Mouse (Mus musculus): ENCODE results near the gene Aifm3. TPM values are rescaled to one million over a fixed set of nuclear protein-coding genes. Genes with fewer than 3 reads are reported as not detected.

Gene Aifm3
- polyA plus RNA-seq, 1 experiment from 2014 or later: 0.88 TPM

DNA sequence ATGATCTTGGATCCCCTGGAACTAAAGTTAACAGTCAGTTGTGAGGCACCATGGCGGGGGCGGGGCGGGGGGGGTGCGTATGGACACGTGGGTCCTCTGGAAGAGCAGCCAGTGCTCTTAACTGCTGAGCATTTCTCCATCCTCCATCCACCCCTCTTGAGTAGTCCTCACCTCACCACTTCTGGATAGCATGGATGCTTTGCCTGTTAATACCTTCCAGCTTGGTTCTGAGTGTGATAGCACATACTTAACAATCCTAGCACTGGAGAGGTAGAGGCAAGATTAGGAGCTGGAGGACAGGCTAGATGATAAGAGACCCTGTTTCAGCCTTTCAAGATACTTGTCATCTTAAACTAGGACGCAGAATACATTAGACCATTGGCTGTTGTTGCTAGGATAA lies 16.9 kb upstream of the Aifm3 start:
- peaks cover 6% of the 10 kb centered on the region for H3K36me3 ChIP-seq (ENCODE audit: control insufficient read depth, insufficient read depth, low read length)
- H3K9me3 ChIP-seq (ENCODE audit: control insufficient read depth, low read length): no peaks in the 10 kb centered on the region
- H3K4me2 ChIP-seq (ENCODE audit: low read depth): no peak overlapping the region
- no peaks in the 10 kb centered on the region for H3K4me1 ChIP-seq (ENCODE audit: control insufficient read depth, insufficient read depth, low read length)
- DNase-seq (ENCODE audit: low spot score) (no peak), ATAC-seq (ENCODE audit: insufficient read depth, low FRiP score, low TSS enrichment) (no peak)
- WGBS: 87% methylated on average over 6 of the region's 6 CpGs
- H3K27ac ChIP-seq (ENCODE audit: low read depth, low read length): no peak overlapping the region
- no peaks in the 10 kb centered on the region for H3K27me3 ChIP-seq (ENCODE audit: control insufficient read depth, insufficient read depth, low read length)
- H3K9ac ChIP-seq (ENCODE audit: low read length): no peak overlapping the region
- H3K4me3 ChIP-seq (ENCODE audit: low read depth, low read length): no peak overlapping the region

- Histone ChIP-seq H3K9me3 (ENCODE audit: control insufficient read depth, low read length) (no peaks in the 10 kb centered on the region), H3K4me1 (ENCODE audit: control insufficient read depth, insufficient read depth, low read length) (no peaks in the 10 kb centered on the region), H3K27ac (ENCODE audit: low read depth, low read length) (no peak overlapping the region), H3K36me3 (ENCODE audit: control insufficient read depth, insufficient read depth, low read length) (peaks cover 6% of the 10 kb centered on the region), H3K4me2 (ENCODE audit: low read depth) (no peak overlapping the region), H3K4me3 (ENCODE audit: low read depth, low read length) (no peak overlapping the region), H3K9ac (ENCODE audit: low read length) (no peak overlapping the region), H3K27me3 (ENCODE audit: control insufficient read depth, insufficient read depth, low read length) (no peaks in the 10 kb centered on the region)
- ATAC-seq (ENCODE audit: insufficient read depth, low FRiP score, low TSS enrichment) (no peak), DNase-seq (ENCODE audit: low spot score) (no peak)
Measured at GRCm38 (mm10) chr16:17474091-17474490, 15.3 kb upstream of the Aifm3 start.

- no peak overlapping the region for H3K27ac ChIP-seq (ENCODE audit: low read depth, low read length)
- H3K4me2 ChIP-seq (ENCODE audit: low read depth): no peak overlapping the region
- no peaks in the 10 kb centered on the region for H3K27me3 ChIP-seq (ENCODE audit: control insufficient read depth, insufficient read depth, low read length)
- H3K4me3 ChIP-seq (ENCODE audit: low read depth, low read length): no peak overlapping the region
- no peak overlapping the region for H3K9ac ChIP-seq (ENCODE audit: low read length)
- WGBS: 89% methylated on average over 2 of the region's 2 CpGs
- no peaks in the 10 kb centered on the region for H3K4me1 ChIP-seq (ENCODE audit: control insufficient read depth, insufficient read depth, low read length)
- ATAC-seq (ENCODE audit: insufficient read depth, low FRiP score, low TSS enrichment): no peak
- H3K36me3 ChIP-seq (ENCODE audit: control insufficient read depth, insufficient read depth, low read length): peaks cover 6% of the 10 kb centered on the region
- no peak for DNase-seq (ENCODE audit: low spot score)
- H3K9me3 ChIP-seq (ENCODE audit: control insufficient read depth, low read length): no peaks in the 10 kb centered on the region
Measured at GRCm38 (mm10) chr16:17474761-17475160, 14.7 kb upstream of the Aifm3 start.

DNA sequence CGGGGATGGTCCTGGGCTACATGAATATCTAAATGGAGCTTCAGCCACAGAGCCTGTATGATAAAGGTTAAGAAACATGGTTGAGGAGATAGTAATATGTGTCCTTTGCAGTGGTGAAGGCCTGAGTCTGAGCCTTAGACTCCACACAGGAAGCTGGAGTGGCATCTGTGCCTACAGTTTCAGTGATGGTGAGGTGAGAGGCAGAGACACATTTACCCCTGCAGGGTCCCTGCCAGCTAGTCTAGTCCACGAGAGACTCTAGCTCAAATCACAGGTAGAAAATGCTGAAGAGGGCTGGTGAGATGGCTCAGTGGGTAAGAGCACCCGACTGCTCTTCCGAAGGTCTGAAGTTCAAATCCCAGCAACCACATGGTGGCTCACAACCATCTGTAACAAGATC lies 14.1 kb upstream of the Aifm3 start:
- ATAC-seq (ENCODE audit: insufficient read depth, low FRiP score, low TSS enrichment) (no peak), DNase-seq (ENCODE audit: low spot score) (no peak)
- Histone ChIP-seq H3K9me3 (ENCODE audit: control insufficient read depth, low read length) (no peaks in the 10 kb centered on the region), H3K4me1 (ENCODE audit: control insufficient read depth, insufficient read depth, low read length) (no peaks in the 10 kb centered on the region), H3K4me3 (ENCODE audit: low read depth, low read length) (no peak overlapping the region), H3K4me2 (ENCODE audit: low read depth) (no peak overlapping the region), H3K9ac (ENCODE audit: low read length) (no peak overlapping the region), H3K36me3 (ENCODE audit: control insufficient read depth, insufficient read depth, low read length) (peaks cover 3% of the 10 kb centered on the region), H3K27me3 (ENCODE audit: control insufficient read depth, insufficient read depth, low read length) (no peaks in the 10 kb centered on the region), H3K27ac (ENCODE audit: low read depth, low read length) (no peak overlapping the region)
- WGBS: 94% methylated on average over 4 of the region's 4 CpGs

GRCm38 (mm10) chr16:17478331-17478943 lies 11.0 kb upstream of the Aifm3 start:
- Histone ChIP-seq H3K36me3 (ENCODE audit: control insufficient read depth, insufficient read depth, low read length) (peaks cover 5% of the 10 kb centered on the region), H3K4me2 (ENCODE audit: low read depth) (no peak overlapping the region), H3K9me3 (ENCODE audit: control insufficient read depth, low read length) (no peaks in the 10 kb centered on the region), H3K27me3 (ENCODE audit: control insufficient read depth, insufficient read depth, low read length) (no peaks in the 10 kb centered on the region), H3K4me3 (ENCODE audit: low read depth, low read length) (no peak overlapping the region), H3K27ac (ENCODE audit: low read depth, low read length) (no peak overlapping the region), H3K4me1 (ENCODE audit: control insufficient read depth, insufficient read depth, low read length) (no peaks in the 10 kb centered on the region), H3K9ac (ENCODE audit: low read length) (no peak overlapping the region)
- WGBS: 87% methylated on average over 4 of the region's 4 CpGs
- ATAC-seq (ENCODE audit: insufficient read depth, low FRiP score, low TSS enrichment) (no peak), DNase-seq (ENCODE audit: low spot score) (no peak)

- H3K4me1 ChIP-seq (ENCODE audit: control insufficient read depth, insufficient read depth, low read length): no peaks in the 10 kb centered on the region
- H3K4me3 ChIP-seq (ENCODE audit: low read depth, low read length): no peak overlapping the region
- no peak overlapping the region for H3K27ac ChIP-seq (ENCODE audit: low read depth, low read length)
- no peak for DNase-seq (ENCODE audit: low spot score)
- WGBS: 96% methylated on average over 2 of the region's 2 CpGs
- no peak for ATAC-seq (ENCODE audit: insufficient read depth, low FRiP score, low TSS enrichment)
- H3K9ac ChIP-seq (ENCODE audit: low read length): no peak overlapping the region
- peaks cover 10% of the 10 kb centered on the region for H3K36me3 ChIP-seq (ENCODE audit: control insufficient read depth, insufficient read depth, low read length)
- no peak overlapping the region for H3K4me2 ChIP-seq (ENCODE audit: low read depth)
- no peaks in the 10 kb centered on the region for H3K9me3 ChIP-seq (ENCODE audit: control insufficient read depth, low read length)
- no peaks in the 10 kb centered on the region for H3K27me3 ChIP-seq (ENCODE audit: control insufficient read depth, insufficient read depth, low read length)
Measured at GRCm38 (mm10) chr16:17481465-17481864, 7.9 kb upstream of the Aifm3 start.

DNA sequence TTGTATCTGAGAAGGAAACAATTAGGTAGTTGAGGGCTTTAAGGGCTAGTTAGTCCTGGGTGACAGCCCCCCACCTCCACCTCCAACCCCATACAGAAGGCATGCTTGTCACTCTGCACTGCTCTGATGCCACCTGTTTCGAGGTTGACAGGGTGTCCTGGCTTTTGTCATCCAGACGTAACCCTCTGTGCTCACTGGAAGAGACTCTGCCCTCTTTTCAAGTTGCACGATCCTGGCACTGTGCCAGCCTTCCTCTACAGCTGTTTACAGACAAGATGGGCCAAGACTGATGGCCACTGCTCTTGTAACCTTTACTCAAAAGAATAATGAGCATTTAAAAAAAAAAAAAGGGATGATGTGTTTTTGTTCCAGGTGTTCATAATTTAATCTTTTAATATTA lies 2.9 kb upstream of the Aifm3 start:
- Histone ChIP-seq H3K27ac (ENCODE audit: low read depth, low read length) (no peak overlapping the region), H3K4me2 (ENCODE audit: low read depth) (no peak overlapping the region), H3K36me3 (ENCODE audit: control insufficient read depth, insufficient read depth, low read length) (peaks cover 10% of the 10 kb centered on the region), H3K27me3 (ENCODE audit: control insufficient read depth, insufficient read depth, low read length) (peaks cover 8% of the 10 kb centered on the region; the same call in 1 of the 2 replicates), H3K4me1 (ENCODE audit: control insufficient read depth, insufficient read depth, low read length) (0 out of 2 replicates have a peak, but pooled peaks cover 5% of the 10 kb centered on the region), H3K9me3 (ENCODE audit: control insufficient read depth, low read length) (no peaks in the 10 kb centered on the region), H3K9ac (ENCODE audit: low read length) (no peak overlapping the region), H3K4me3 (ENCODE audit: low read depth, low read length) (no peak overlapping the region)
- WGBS: 79% methylated on average over 3 of the region's 3 CpGs
- ATAC-seq (ENCODE audit: insufficient read depth, low FRiP score, low TSS enrichment) (no peak), DNase-seq (ENCODE audit: low spot score) (no peak)

- no peak overlapping the region for H3K27ac ChIP-seq (ENCODE audit: low read depth, low read length)
- ATAC-seq (ENCODE audit: insufficient read depth, low FRiP score, low TSS enrichment): peak; percentile 13; the same call in 1 of the 2 replicates
- peaks cover 8% of the 10 kb centered on the region; the same call in 1 of the 2 replicates for H3K27me3 ChIP-seq (ENCODE audit: control insufficient read depth, insufficient read depth, low read length)
- peaks cover 5% of the 10 kb centered on the region for H3K36me3 ChIP-seq (ENCODE audit: control insufficient read depth, insufficient read depth, low read length)
- no peak for DNase-seq (ENCODE audit: low spot score)
- H3K4me1 ChIP-seq (ENCODE audit: control insufficient read depth, insufficient read depth, low read length): 0 out of 2 replicates have a peak, but pooled peaks cover 5% of the 10 kb centered on the region
- no peak overlapping the region for H3K9ac ChIP-seq (ENCODE audit: low read length)
- peak overlapping the region; percentile 76 for H3K4me2 ChIP-seq (ENCODE audit: low read depth)
- no peaks in the 10 kb centered on the region for H3K9me3 ChIP-seq (ENCODE audit: control insufficient read depth, low read length)
- H3K4me3 ChIP-seq (ENCODE audit: low read depth, low read length): peak overlapping the region; percentile 37
- 48% methylated on average over 14 of the region's 14 CpGs for WGBS
Measured at GRCm38 (mm10) chr16:17488478-17489468, 638 bp upstream of the Aifm3 start.
